Mouse (Mus musculus) testis, adult 2 months (tissue): Measurements from ENCODE around the gene Hnf4a. TPM values are rescaled to one million over a fixed set of nuclear protein-coding genes. Genes with fewer than 3 reads are reported as not detected.

Experiments used
- H3K27ac ChIP-seq: fragments of 200-500 bp; 2 replicates; pipeline ENCODE4 v1.5.1; 2012; ENCODE audit warnings: low read depth, low read length; ENCODE audit not compliant: control insufficient read depth, insufficient read depth
- H3K27me3 ChIP-seq: fragments of 200-500 bp; 2 replicates; pipeline ENCODE4 v1.6.1; 2012; ENCODE audit warnings: mild to moderate bottlenecking, low read length, moderate library complexity; ENCODE audit not compliant: control insufficient read depth, insufficient read depth
- H3K36me3 ChIP-seq: fragments of 200-500 bp; 2 replicates; pipeline ENCODE4 v1.6.1; 2012; ENCODE audit warnings: mild to moderate bottlenecking, low read length; ENCODE audit not compliant: control insufficient read depth, insufficient read depth
- H3K4me1 ChIP-seq: fragments of 200-500 bp; 2 replicates; pipeline ENCODE4 v1.6.1; 2012; ENCODE audit warnings: low read length; ENCODE audit not compliant: control insufficient read depth, insufficient read depth
- H3K4me3 ChIP-seq: fragments of 200-500 bp; 2 replicates; pipeline ENCODE4 v1.5.1; 2012; ENCODE audit warnings: low read depth, mild to moderate bottlenecking, low read length, moderate library complexity, mixed read lengths; ENCODE audit not compliant: control insufficient read depth
- CTCF ChIP-seq: fragments of 200-500 bp; IDR thresholded peaks from 2 replicates; pipeline ENCODE4 v1.5.1; 2012; ENCODE audit warnings: low read depth, mild to moderate bottlenecking, inconsistent platforms, low read length, moderate library complexity; ENCODE audit not compliant: control insufficient read depth, insufficient read depth, insufficient replicate concordance
- POLR2A ChIP-seq: fragments of 200-500 bp; IDR thresholded peaks from 2 replicates; pipeline ENCODE4 v1.6.1; 2012; ENCODE audit warnings: low read depth, mild to moderate bottlenecking, inconsistent platforms, low read length, moderate library complexity; ENCODE audit not compliant: control insufficient read depth
- polyA plus RNA-seq: library from polyadenylated mRNA; depleted of rRNA; stranded (reverse); fragments of >200 nt; gene quantifications from 2 replicates; pipeline ENCODE4 v1.2.3, GENCODE M21; 2012

Hnf4a gene
- polyA plus RNA-seq, 1 experiment: 0.10 TPM

- Histone ChIP-seq H3K27ac (no peak overlapping the region), H3K4me3 (no peak overlapping the region), H3K27me3 (no peaks in the 10 kb centered on the region), H3K36me3 (no peaks in the 10 kb centered on the region), H3K4me1 (no peaks in the 10 kb centered on the region; the same call in 1 of the 2 replicates)
- TF ChIP-seq CTCF (no peak), POLR2A (no peak)
These were observed 43.3 kb upstream of the Hnf4a start for GRCm38 (mm10) chr2:163463251-163463769.

- H3K27ac ChIP-seq: no peak overlapping the region
These were observed 42.6 kb upstream of the Hnf4a start for GRCm38 (mm10) chr2:163463998-163464397.

GRCm38 (mm10) chr2:163464562-163464961 lies 42.0 kb upstream of the Hnf4a start:
- Histone ChIP-seq H3K36me3 (no peaks in the 10 kb centered on the region), H3K4me1 (no peaks in the 10 kb centered on the region), H3K4me3 (no peak overlapping the region), H3K27ac (no peak overlapping the region), H3K27me3 (no peaks in the 10 kb centered on the region)
- TF ChIP-seq POLR2A: no peak
- no peak for TF ChIP-seq CTCF

More at GRCm38 (mm10) chr2:163463998-163464397, 42.6 kb upstream of the Hnf4a start:
- no peak for TF ChIP-seq POLR2A
- TF ChIP-seq CTCF: no peak
- no peak overlapping the region for H3K4me3 ChIP-seq
- H3K27me3 ChIP-seq: no peaks in the 10 kb centered on the region
- no peaks in the 10 kb centered on the region for H3K36me3 ChIP-seq
- H3K4me1 ChIP-seq: no peaks in the 10 kb centered on the region

GRCm38 (mm10) chr2:163466771-163467170 lies 39.8 kb upstream of the Hnf4a start:
- TF ChIP-seq CTCF (no peak), POLR2A (no peak)
- Histone ChIP-seq H3K4me3 (no peak overlapping the region), H3K36me3 (no peaks in the 10 kb centered on the region), H3K27ac (no peak overlapping the region), H3K4me1 (peaks cover 4% of the 10 kb centered on the region), H3K27me3 (no peaks in the 10 kb centered on the region)

- H3K4me3 ChIP-seq: no peak overlapping the region
- H3K36me3 ChIP-seq: no peaks in the 10 kb centered on the region
- peaks cover 4% of the 10 kb centered on the region for H3K4me1 ChIP-seq
- H3K27me3 ChIP-seq: no peaks in the 10 kb centered on the region
- no peak for TF ChIP-seq POLR2A
- H3K27ac ChIP-seq: no peak overlapping the region
These were observed 39.0 kb upstream of the Hnf4a start for GRCm38 (mm10) chr2:163467585-163467984.

GRCm38 (mm10) chr2:163468866-163469265 lies 37.7 kb upstream of the Hnf4a start:
- no peaks in the 10 kb centered on the region for H3K27me3 ChIP-seq
- no peak overlapping the region; the same call in 1 of the 2 replicates for H3K4me3 ChIP-seq
- no peak overlapping the region for H3K27ac ChIP-seq
- H3K4me1 ChIP-seq: peaks cover 4% of the 10 kb centered on the region
- TF ChIP-seq CTCF (no peak), POLR2A (no peak)
- no peaks in the 10 kb centered on the region for H3K36me3 ChIP-seq

GRCm38 (mm10) chr2:163469711-163470110 lies 36.9 kb upstream of the Hnf4a start:
- no peak for TF ChIP-seq POLR2A
- no peak for TF ChIP-seq CTCF
- Histone ChIP-seq H3K4me1 (peaks cover 4% of the 10 kb centered on the region), H3K27ac (no peak overlapping the region), H3K36me3 (no peaks in the 10 kb centered on the region), H3K27me3 (no peaks in the 10 kb centered on the region), H3K4me3 (no peak overlapping the region)

GRCm38 (mm10) chr2:163471136-163471535 lies 35.5 kb upstream of the Hnf4a start:
- TF ChIP-seq CTCF: no peak
- no peak for TF ChIP-seq POLR2A
- H3K27ac ChIP-seq: no peak overlapping the region
- no peaks in the 10 kb centered on the region for H3K27me3 ChIP-seq
- no peaks in the 10 kb centered on the region for H3K36me3 ChIP-seq
- peaks cover 4% of the 10 kb centered on the region for H3K4me1 ChIP-seq
- H3K4me3 ChIP-seq: no peak overlapping the region
